Mouse (Mus musculus): ENCODE data around the gene G530012D18Rik. TPM values are rescaled to one million over a fixed set of nuclear protein-coding genes. Genes with fewer than 3 reads are reported as not detected.
"Not testable (repeated sequence)": the region's sequence is repeated elsewhere in the genome, so short reads cannot be mapped to it uniquely, and the experiment has no call there.

The G530012D18Rik gene
- polyA plus RNA-seq, 1 experiment from 2014 or later: not detected

DNA sequence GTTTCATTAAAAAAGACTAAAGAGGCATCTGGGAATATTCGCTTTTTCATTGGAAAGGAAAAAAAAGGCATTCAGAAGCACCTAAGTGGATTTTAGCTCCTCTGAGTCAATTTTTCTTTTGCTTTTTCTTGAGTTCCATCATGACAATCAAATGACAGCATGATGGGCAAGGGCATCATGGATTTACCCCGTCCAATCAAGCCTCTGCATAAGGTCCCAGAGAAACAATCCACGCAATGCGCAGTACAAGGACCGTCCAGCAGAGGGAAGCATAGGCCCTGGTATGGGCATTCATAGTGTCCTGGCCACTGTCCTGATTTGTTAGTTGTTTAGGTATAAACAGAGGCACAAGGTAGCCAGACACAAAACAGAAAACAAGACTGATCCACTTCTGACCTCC lies 6.0 kb downstream of the G530012D18Rik start:
- not testable (repeated sequence) for H3K4me3 ChIP-seq; H3K4me2 ChIP-seq (replicated peaks); H3K4me1 ChIP-seq; H3K27ac ChIP-seq; H3K9ac ChIP-seq; ATAC-seq (ENCODE audit: insufficient number of reproducible peaks, insufficient read depth, low FRiP score, low TSS enrichment); H3K27me3 ChIP-seq; H3K9me3 ChIP-seq; H3K36me3 ChIP-seq
- 31% methylated on average over 5 of the region's 5 CpGs for WGBS

DNA sequence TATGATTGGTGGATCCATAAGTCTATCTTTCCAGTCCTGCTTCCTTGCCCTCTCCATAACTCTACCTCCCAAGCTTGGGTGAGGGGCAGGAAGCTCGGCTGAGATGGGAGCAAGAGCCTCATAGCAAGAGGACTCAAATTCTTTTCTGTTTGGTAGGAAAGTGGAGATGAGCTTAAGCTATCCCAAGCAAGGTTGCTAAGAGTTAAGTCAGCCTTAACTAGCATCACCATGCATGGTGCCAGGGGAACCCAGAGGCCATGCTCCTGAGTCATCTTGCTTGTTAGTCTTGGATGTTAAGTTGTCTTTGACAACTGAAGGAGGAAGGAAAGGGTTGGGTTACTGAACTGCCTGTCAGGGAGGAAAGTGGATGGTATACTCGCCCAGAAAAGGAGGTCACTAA lies 13.2 kb downstream of the G530012D18Rik start:
- not testable (repeated sequence) for H3K27ac ChIP-seq; H3K27me3 ChIP-seq; H3K36me3 ChIP-seq; H3K9me3 ChIP-seq; H3K4me3 ChIP-seq; ATAC-seq (ENCODE audit: insufficient number of reproducible peaks, insufficient read depth, low FRiP score, low TSS enrichment); H3K4me2 ChIP-seq (replicated peaks); H3K9ac ChIP-seq; H3K4me1 ChIP-seq
- 79% methylated on average over 1 of the region's 2 CpGs for WGBS

DNA sequence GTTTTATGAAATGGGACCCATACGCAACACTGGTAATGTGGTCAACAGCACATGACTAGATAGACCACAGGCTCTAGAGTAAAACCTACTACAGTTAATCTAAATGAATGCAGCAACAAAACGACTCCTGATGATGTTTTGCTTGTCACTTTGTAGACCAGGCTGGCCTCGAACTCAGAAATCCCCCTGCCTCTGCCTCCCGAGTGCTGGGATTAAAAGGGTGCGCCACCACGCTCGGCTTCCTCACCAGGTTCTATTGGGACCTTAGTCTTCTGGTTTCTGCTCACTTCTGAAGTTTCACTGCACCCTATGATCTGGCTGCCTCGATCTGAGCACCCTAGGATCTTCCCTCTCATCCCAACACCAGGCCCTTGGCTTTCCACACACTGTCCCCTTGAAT lies 17.1 kb downstream of the G530012D18Rik start:
- H3K36me3 ChIP-seq; H3K27me3 ChIP-seq; H3K4me3 ChIP-seq; H3K4me2 ChIP-seq (replicated peaks); H3K4me1 ChIP-seq; ATAC-seq (ENCODE audit: insufficient number of reproducible peaks, insufficient read depth, low FRiP score, low TSS enrichment); H3K9ac ChIP-seq; H3K9me3 ChIP-seq; H3K27ac ChIP-seq: not testable (repeated sequence)
- WGBS: 86% methylated on average over 8 of the region's 8 CpGs

DNA sequence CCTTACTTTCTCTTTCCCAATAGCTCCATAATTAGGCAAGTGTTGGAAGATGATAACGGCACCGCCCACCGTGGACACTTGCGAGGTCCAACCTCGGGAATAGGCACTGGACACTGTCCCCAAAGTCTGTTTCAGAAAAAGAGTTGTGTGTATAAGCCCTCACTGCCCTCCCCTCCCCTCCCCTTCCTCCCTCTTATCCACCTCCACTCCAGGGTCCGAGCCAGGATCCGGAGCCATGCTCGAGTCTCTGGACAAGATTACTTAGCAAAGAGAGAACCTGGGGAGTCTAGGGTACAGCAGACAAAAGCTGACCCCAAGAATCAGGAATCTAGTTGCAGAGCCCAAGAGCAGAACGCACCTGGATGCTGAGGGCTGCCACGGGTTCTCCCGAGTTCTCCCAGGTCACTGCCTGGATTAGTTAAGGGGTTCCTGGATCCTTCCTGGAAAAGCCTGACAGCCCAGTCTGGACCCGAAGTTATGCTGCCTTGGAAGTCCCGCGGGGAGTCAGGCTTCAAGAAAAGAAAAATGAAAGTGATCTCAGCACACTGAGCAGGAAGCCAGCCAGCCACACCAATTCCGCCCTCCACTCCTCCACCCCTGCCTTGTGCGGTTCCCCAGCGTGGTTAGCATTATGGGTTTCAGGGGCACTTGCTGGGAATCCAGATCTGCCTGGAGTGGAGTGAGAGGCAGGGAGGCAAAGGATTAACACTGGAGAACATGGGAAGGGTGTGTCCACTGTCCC lies 23.0 kb downstream of the G530012D18Rik start, which contains the start of gene Sp110:
Gene Sp110, minus strand, starts transcription at position 547 of the 742 bp plus-strand sequence.
- H3K27ac ChIP-seq; H3K9ac ChIP-seq; ATAC-seq (ENCODE audit: insufficient number of reproducible peaks, insufficient read depth, low FRiP score, low TSS enrichment); H3K4me3 ChIP-seq; H3K27me3 ChIP-seq; H3K36me3 ChIP-seq; H3K4me2 ChIP-seq (replicated peaks); H3K4me1 ChIP-seq; H3K9me3 ChIP-seq: not testable (repeated sequence)
- 66% methylated on average over 17 of the region's 17 CpGs for WGBS

DNA sequence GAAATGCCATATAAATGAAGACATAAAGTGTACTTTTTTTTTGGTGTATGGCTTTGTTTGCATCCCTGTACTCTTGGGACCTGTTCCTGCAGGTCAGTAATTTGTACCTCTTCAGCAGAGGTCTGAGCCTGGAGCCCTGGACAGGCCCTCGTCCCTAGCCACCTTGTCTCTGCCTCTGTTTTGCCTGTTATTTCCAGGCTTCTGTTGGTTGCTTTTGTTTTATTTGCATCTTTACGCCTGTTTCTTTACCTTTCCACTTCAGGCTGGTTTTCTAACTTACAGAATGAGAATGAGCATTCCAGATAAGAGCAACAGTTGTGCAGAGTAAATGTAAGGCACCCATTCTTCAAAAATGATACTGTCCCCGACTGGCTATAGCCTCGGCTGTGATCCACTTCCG lies 24.6 kb downstream of the G530012D18Rik start, which contains the start of gene Sp140:
Gene Sp140, plus strand, starts transcription at position 301 of the 400 bp plus-strand sequence.
- not testable (repeated sequence) for ATAC-seq (ENCODE audit: insufficient number of reproducible peaks, insufficient read depth, low FRiP score, low TSS enrichment); H3K4me2 ChIP-seq (replicated peaks); H3K27me3 ChIP-seq; H3K4me1 ChIP-seq; H3K36me3 ChIP-seq; H3K27ac ChIP-seq; H3K9ac ChIP-seq; H3K4me3 ChIP-seq; H3K9me3 ChIP-seq
- WGBS: 44% methylated on average over 1 of the region's 5 CpGs

DNA sequence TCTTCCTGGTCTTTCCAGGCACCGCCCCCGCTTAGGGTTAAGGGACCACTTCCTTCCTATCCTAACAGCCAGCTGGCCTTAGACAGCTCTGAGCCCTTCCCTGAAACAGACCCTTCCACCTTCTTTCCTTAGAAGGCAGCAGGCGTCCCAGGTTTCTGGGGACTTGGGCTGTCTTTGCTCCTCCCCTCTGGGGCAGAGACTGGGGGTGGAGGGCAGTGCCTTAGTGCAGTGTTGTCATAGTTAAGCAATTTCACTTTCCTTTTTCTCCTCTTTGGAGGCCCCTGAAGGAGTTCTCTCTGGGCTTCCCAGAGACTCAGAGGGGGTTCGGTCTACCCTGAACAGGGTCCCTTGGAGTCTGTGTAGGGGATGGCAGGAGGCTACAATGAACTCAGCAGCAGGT lies 25.3 kb downstream of the G530012D18Rik start:
- whole genome bisulfite sequencing: 54% methylated on average over 4 of the region's 4 CpGs
- H3K27ac ChIP-seq: not testable (repeated sequence)

DNA sequence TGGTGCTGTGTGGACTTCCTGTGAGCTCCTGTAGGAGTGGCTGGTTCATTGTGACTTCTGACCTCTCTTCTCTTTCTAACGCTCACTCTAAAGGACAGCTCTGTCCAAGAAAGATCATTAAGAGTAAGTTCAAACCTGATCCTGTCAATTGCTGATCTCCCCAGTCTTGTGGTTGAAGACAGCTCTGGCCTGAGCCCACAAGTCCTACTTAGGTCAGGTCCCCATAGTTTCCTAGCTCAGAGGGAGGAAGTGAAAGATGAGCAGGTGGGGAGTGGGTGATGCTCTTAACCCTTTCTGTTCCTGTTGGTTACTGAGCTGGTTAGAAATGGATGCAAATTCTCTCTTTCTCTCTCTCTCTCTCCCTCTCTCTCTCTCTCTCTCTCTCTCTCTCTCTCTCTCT lies 28.9 kb downstream of the G530012D18Rik start:
- H3K36me3 ChIP-seq; H3K9ac ChIP-seq; H3K27ac ChIP-seq; H3K4me1 ChIP-seq; ATAC-seq (ENCODE audit: insufficient number of reproducible peaks, insufficient read depth, low FRiP score, low TSS enrichment); H3K27me3 ChIP-seq; H3K9me3 ChIP-seq; H3K4me3 ChIP-seq; H3K4me2 ChIP-seq (replicated peaks): not testable (repeated sequence)
- WGBS: 78% methylated on average over 1 of the region's 1 CpGs

More for the DNA sequence above, 25.3 kb downstream of the G530012D18Rik start:
- H3K4me2 ChIP-seq (replicated peaks); H3K36me3 ChIP-seq; H3K9ac ChIP-seq; H3K4me3 ChIP-seq; H3K9me3 ChIP-seq; H3K4me1 ChIP-seq; ATAC-seq (ENCODE audit: insufficient number of reproducible peaks, insufficient read depth, low FRiP score, low TSS enrichment); H3K27me3 ChIP-seq: not testable (repeated sequence)

DNA sequence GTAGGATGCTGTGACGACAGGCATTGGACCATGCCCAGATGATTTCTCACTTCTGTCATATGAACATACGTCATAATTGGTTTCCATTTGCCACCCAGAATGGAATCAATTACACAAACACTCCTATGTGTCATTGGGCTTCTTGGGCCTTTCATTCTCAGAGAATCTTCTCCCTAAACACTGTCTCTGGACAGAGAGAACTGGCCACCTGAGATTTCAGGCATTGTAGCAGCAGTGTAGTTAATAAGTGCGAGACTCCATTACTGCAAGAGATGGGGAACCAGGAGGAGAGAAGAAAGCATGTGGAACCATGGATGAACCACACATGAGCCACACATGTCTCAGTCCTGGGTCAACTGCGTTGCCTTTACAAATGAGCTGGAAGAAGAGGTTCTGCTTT lies 32.9 kb downstream of the G530012D18Rik start:
- not testable (repeated sequence) for H3K27me3 ChIP-seq; H3K36me3 ChIP-seq; H3K27ac ChIP-seq; H3K4me3 ChIP-seq; H3K9me3 ChIP-seq; H3K4me1 ChIP-seq; ATAC-seq (ENCODE audit: insufficient number of reproducible peaks, insufficient read depth, low FRiP score, low TSS enrichment); H3K4me2 ChIP-seq (replicated peaks); H3K9ac ChIP-seq
- 79% methylated on average over 3 of the region's 4 CpGs for WGBS

DNA sequence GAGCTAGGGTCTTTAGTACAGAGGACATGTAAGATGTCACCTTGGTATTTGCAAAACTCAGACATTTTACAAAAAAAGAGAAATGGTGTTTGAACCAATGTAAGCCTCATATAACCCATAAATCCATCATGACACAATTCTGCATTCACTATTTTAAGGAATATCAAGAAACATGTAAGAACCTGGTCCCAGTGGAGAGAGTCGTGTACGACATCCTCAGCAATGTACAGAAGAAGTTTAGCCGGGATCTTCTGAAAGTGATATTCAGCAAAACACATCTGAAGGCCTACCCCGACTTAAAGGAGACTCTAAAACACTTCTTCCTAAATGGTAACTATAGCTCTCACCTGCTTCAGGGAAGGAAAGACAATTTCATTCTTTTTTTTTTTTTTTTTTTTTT lies 35.1 kb downstream of the G530012D18Rik start:
- not testable (repeated sequence) for H3K27me3 ChIP-seq; H3K4me3 ChIP-seq; H3K9me3 ChIP-seq; H3K36me3 ChIP-seq; H3K9ac ChIP-seq; H3K4me1 ChIP-seq; H3K27ac ChIP-seq; H3K4me2 ChIP-seq (replicated peaks); ATAC-seq (ENCODE audit: insufficient number of reproducible peaks, insufficient read depth, low FRiP score, low TSS enrichment)
- WGBS: no CpG with 5 or more reads among the region's 4 CpGs

DNA sequence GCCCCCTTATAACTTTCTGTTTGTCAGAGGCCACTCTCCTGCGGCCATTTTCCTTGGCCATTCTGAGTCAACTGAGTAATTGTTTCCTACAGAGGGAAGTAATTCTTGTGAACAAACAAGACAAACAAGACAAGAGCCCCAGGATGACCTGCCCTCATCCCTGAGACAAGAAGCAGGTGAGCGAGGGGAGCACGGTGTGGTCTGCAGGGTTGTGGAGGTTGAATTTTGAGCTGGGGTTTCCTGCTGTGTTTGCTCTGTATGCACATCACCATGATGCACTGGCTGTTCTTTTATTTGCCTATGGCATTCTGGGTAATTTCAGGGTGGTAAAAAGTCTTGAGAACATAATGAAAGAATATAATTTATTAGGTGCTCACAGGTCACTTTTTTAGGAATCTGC lies 39.6 kb downstream of the G530012D18Rik start:
- not testable (repeated sequence) for H3K9ac ChIP-seq; H3K4me2 ChIP-seq (replicated peaks); H3K27ac ChIP-seq; H3K9me3 ChIP-seq; H3K4me1 ChIP-seq; H3K4me3 ChIP-seq; H3K36me3 ChIP-seq; ATAC-seq (ENCODE audit: insufficient number of reproducible peaks, insufficient read depth, low FRiP score, low TSS enrichment); H3K27me3 ChIP-seq
- WGBS: 91% methylated on average over 3 of the region's 3 CpGs

DNA sequence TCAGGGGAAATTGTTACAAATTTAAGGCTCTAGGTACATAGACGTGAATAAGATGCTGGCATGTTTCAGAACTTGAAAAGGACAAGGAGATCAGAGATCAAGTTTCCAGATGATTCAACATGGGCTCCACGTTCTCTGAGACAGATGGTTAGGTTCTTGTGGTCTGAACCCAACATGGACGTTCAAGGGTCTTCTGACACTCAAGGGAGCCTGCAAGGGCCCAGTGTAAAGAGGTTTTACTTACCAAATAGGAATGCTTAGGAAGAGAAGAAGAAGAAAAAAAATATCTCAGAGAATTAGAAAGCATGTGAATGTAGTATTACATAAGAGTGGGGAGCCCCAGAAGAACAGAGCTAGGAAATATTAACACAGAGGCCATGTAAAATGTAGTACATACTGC lies 40.3 kb downstream of the G530012D18Rik start:
- H3K27me3 ChIP-seq; H3K4me1 ChIP-seq; H3K27ac ChIP-seq; H3K4me2 ChIP-seq (replicated peaks); H3K4me3 ChIP-seq; H3K9me3 ChIP-seq; H3K36me3 ChIP-seq; ATAC-seq (ENCODE audit: insufficient number of reproducible peaks, insufficient read depth, low FRiP score, low TSS enrichment); H3K9ac ChIP-seq: not testable (repeated sequence)
- WGBS: 53% methylated on average over 3 of the region's 3 CpGs

DNA sequence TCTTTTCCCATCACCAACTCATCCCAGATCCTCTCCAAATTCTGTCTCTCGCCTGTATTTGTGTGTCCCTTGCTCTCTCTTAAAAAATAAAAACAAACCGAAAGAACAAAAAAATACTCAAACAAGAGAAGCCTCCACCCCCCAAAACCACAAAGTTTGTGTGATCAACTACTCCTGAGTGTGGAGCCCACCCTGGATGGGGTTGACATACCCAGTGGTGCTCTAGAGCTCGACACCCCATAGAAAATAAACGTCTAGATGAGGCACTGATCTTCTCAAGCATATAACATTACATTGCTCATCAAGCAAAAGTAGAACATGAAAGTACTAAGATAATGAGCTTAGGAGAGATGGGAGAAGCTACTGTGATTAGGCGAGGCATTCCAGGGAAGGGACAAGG lies 41.7 kb downstream of the G530012D18Rik start:
- not testable (repeated sequence) for H3K9me3 ChIP-seq; H3K36me3 ChIP-seq; H3K27ac ChIP-seq; H3K4me1 ChIP-seq; H3K9ac ChIP-seq; ATAC-seq (ENCODE audit: insufficient number of reproducible peaks, insufficient read depth, low FRiP score, low TSS enrichment); H3K4me2 ChIP-seq (replicated peaks); H3K4me3 ChIP-seq; H3K27me3 ChIP-seq
- WGBS: 63% methylated on average over 4 of the region's 5 CpGs

All from embryonic facial prominence, embryonic 12.5 days (tissue).